Mouse (Mus musculus) liver, adult 2 months (tissue): ENCODE measurements around the gene Specc1. TPM values are rescaled to one million over a fixed set of nuclear protein-coding genes. Genes with fewer than 3 reads are reported as not detected.

Experiments
- DNase-seq: peaks from one replicate; pipeline ENCODE4 v3.0.0-alpha.2; 2011; ENCODE audit warnings: low read depth, low spot score; ENCODE audit errors: extremely low read depth
- H3K27ac ChIP-seq: fragments of 200-500 bp; replicated peaks from 2 replicates; pipeline ENCODE4 v1.5.1; 2012; ENCODE audit warnings: low read depth, mild to moderate bottlenecking, control low read depth, inconsistent platforms, low read length; ENCODE audit not compliant: insufficient read depth
- H3K27me3 ChIP-seq: fragments of 200-500 bp; 2 replicates; pipeline ENCODE4 v1.6.1; 2012; ENCODE audit warnings: mild to moderate bottlenecking, moderate library complexity, low read length, inconsistent platforms; ENCODE audit not compliant: control insufficient read depth, insufficient read depth
- H3K36me3 ChIP-seq: fragments of 200-500 bp; 2 replicates; pipeline ENCODE4 v1.6.1; 2012; ENCODE audit warnings: low read length, inconsistent platforms; ENCODE audit not compliant: control insufficient read depth, insufficient read depth
- H3K4me1 ChIP-seq: fragments of 200-500 bp; 2 replicates; pipeline ENCODE4 v1.6.1; 2011; ENCODE audit warnings: low read length; ENCODE audit not compliant: control insufficient read depth, insufficient read depth
- H3K4me3 ChIP-seq: fragments of 200-500 bp; 2 replicates; pipeline ENCODE4 v1.5.1; 2011; ENCODE audit warnings: low read depth, mild to moderate bottlenecking, control low read depth, low read length, moderate library complexity; ENCODE audit not compliant: insufficient read depth
- H3K79me2 ChIP-seq: fragments of 200-500 bp; 2 replicates; pipeline ENCODE4 v1.6.1; 2012; ENCODE audit warnings: inconsistent platforms, mild to moderate bottlenecking, low read length, moderate library complexity; ENCODE audit not compliant: control insufficient read depth, insufficient read depth
- H3K9ac ChIP-seq: fragments of 200-500 bp; 2 replicates; pipeline ENCODE4 v1.6.1; 2012; ENCODE audit warnings: low read depth, mild to moderate bottlenecking, control low read depth, inconsistent platforms, low read length
- CTCF ChIP-seq: fragments of 200-500 bp; IDR thresholded peaks from 2 replicates; pipeline ENCODE4 v1.5.1; 2011; ENCODE audit warnings: low read depth, low read length, control low read depth
- POLR2A ChIP-seq: fragments of 200-500 bp; IDR thresholded peaks from 2 replicates; pipeline ENCODE4 v1.6.1; 2011; ENCODE audit warnings: low read length, control low read depth; ENCODE audit not compliant: insufficient read depth; ENCODE audit errors: extremely low read depth
- WGBS: fragments of 180-500 bp; shearing (Covaris S2); methylation state at CpG from one replicate; pipeline ENCODE4 v1.1.7; 2018; 5-methylcytosine and 5-hydroxymethylcytosine counted together
- polyA plus RNA-seq: library from polyadenylated mRNA; depleted of rRNA; stranded (reverse); fragments of >200 nt; gene quantifications from 2 replicates; pipeline ENCODE4 v1.2.3, GENCODE M21; 2012
- total RNA-seq: library from RNA; depleted of rRNA; stranded (reverse); fragments of >200 nt; gene quantifications from 2 replicates; pipeline ENCODE4 v1.2.3, GENCODE M21; 2014

Gene Specc1
- total and polyA plus RNA-seq, 2 experiments: 0.49 to 1.1 TPM

GRCm38 (mm10) chr11:62076345-62077156 is 120.0 kb downstream of the Specc1 start:
- no peaks in the 10 kb centered on the region for H3K36me3 ChIP-seq
- H3K4me3 ChIP-seq: peak overlapping the region; percentile 70
- 6% methylated on average over 40 of the region's 42 CpGs for WGBS
- DNase-seq: peak; percentile 96
- H3K9ac ChIP-seq: peak overlapping the region; percentile 90
- H3K4me1 ChIP-seq: peaks cover 2% of the 10 kb centered on the region; the same call in 1 of the 2 replicates
- TF ChIP-seq CTCF (no peak), POLR2A (0 out of 2 replicates have a peak, but pooled peaks have one; percentile 54)
- H3K79me2 ChIP-seq: no peaks in the 10 kb centered on the region
- no peaks in the 10 kb centered on the region for H3K27me3 ChIP-seq
- H3K27ac ChIP-seq: peak overlapping the region; percentile 74

DNA sequence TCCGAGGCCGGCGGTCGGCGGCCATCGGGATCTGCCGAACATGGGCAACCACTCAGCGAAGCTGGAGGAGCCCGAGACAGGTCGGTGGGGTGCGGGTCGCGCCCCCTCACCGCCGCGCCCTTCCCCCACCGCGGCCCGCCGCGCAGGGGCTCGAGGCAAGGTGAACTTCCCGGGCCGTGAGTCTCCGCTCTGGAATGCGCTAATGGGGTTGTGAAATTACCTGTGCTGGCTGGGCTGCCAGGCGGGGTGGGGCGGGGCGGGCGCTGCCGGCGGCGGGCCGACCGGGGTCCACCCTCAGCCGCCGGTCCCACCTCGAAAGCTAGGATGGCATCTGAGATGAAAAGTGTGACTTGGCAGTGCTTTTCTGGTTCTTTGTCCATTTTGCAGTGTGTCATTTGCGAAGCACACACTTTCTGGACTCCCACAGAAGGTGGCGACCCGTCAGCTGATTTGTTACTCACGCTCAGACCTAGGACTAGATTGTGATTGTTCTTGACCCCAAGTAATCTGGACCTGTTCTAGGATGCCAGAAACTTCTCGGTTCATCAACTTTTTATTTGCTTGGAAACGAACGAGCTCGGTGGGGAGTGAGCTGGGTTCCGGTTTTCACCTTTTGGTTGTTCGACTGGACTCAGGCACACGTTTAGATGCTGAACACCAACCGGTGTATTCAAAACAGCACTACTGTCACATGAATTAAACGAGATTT is 120.7 kb downstream of the Specc1 start:
- peak overlapping the region; percentile 70 for H3K4me3 ChIP-seq
- peak; percentile 37 for DNase-seq
- 2% methylated on average over 46 of the region's 51 CpGs for WGBS
- no peaks in the 10 kb centered on the region for H3K79me2 ChIP-seq
- H3K27me3 ChIP-seq: no peaks in the 10 kb centered on the region
- no peak for TF ChIP-seq CTCF
- no peak for TF ChIP-seq POLR2A
- peak overlapping the region; percentile 74 for H3K27ac ChIP-seq
- peak overlapping the region; percentile 90 for H3K9ac ChIP-seq
- peaks cover 2% of the 10 kb centered on the region; the same call in 1 of the 2 replicates for H3K4me1 ChIP-seq
- H3K36me3 ChIP-seq: no peaks in the 10 kb centered on the region

- TF ChIP-seq CTCF (no peak), POLR2A (no peak)
Observed at GRCm38 (mm10) chr11:62078371-62078770, 121.8 kb downstream of the Specc1 start.

GRCm38 (mm10) chr11:62079100-62079857 is 122.7 kb downstream of the Specc1 start:
- WGBS: 94% methylated on average over 8 of the region's 8 CpGs

More at GRCm38 (mm10) chr11:62078371-62078770, 121.8 kb downstream of the Specc1 start:
- peaks cover 2% of the 10 kb centered on the region; the same call in 1 of the 2 replicates for H3K4me1 ChIP-seq
- H3K4me3 ChIP-seq: no peak overlapping the region
- DNase-seq: no peak
- no peak overlapping the region for H3K9ac ChIP-seq
- no peaks in the 10 kb centered on the region; the same call in 1 of the 2 replicates for H3K79me2 ChIP-seq
- no peaks in the 10 kb centered on the region for H3K27me3 ChIP-seq
- H3K36me3 ChIP-seq: no peaks in the 10 kb centered on the region
- 94% methylated on average over 10 of the region's 10 CpGs for WGBS
- no peak overlapping the region for H3K27ac ChIP-seq

GRCm38 (mm10) chr11:62080476-62080875 is 123.9 kb downstream of the Specc1 start:
- Histone ChIP-seq H3K9ac (no peak overlapping the region), H3K4me1 (peaks cover 2% of the 10 kb centered on the region; the same call in 1 of the 2 replicates), H3K27ac (no peak overlapping the region), H3K79me2 (no peaks in the 10 kb centered on the region; the same call in 1 of the 2 replicates), H3K36me3 (no peaks in the 10 kb centered on the region), H3K27me3 (no peaks in the 10 kb centered on the region), H3K4me3 (no peak overlapping the region)
- WGBS: 24% methylated on average over 2 of the region's 2 CpGs
- peak; percentile 72 for DNase-seq
- TF ChIP-seq CTCF (no peak), POLR2A (no peak)

More at GRCm38 (mm10) chr11:62079100-62079857, 122.7 kb downstream of the Specc1 start:
- Histone ChIP-seq H3K4me3 (no peak overlapping the region), H3K9ac (no peak overlapping the region), H3K27me3 (no peaks in the 10 kb centered on the region), H3K79me2 (no peaks in the 10 kb centered on the region; the same call in 1 of the 2 replicates), H3K27ac (no peak overlapping the region), H3K4me1 (peaks cover 2% of the 10 kb centered on the region; the same call in 1 of the 2 replicates), H3K36me3 (no peaks in the 10 kb centered on the region)
- no peak for TF ChIP-seq CTCF
- TF ChIP-seq POLR2A: no peak
- DNase-seq: peak; percentile 3
